Mouse (Mus musculus) testis, adult 2 months (tissue): ENCODE measurements around the gene Tgm5.

Experiments
- CTCF ChIP-seq: fragments of 200-500 bp; IDR thresholded peaks from 2 replicates; pipeline ENCODE4 v1.5.1; 2012; ENCODE audit warnings: low read depth, mild to moderate bottlenecking, inconsistent platforms, low read length, moderate library complexity; ENCODE audit not compliant: control insufficient read depth, insufficient read depth, insufficient replicate concordance
- POLR2A ChIP-seq: fragments of 200-500 bp; IDR thresholded peaks from 2 replicates; pipeline ENCODE4 v1.6.1; 2012; ENCODE audit warnings: low read depth, mild to moderate bottlenecking, inconsistent platforms, low read length, moderate library complexity; ENCODE audit not compliant: control insufficient read depth

DNA sequence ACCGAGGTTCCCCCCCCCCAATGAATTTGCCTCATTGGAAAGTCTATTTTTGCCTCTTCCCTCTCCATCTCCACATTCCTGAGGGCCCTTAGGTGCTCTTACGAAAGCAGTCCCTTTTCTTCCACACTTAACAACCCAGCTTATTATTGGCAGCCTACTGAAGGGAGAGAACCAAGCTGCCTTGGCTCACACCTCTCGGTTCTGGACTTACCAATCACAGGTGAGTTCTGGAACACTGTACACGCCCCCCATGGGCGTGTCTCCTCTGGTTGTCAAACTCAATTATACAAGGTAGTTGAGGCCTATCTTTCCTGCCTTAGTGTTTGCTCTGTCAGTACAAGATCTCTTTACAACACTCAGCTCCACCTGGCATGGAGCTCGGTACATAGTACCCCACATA, 13.8 kb downstream of the Tgm5 start:
- TF ChIP-seq CTCF = no peak
- no peak for TF ChIP-seq POLR2A
